Mouse (Mus musculus): ENCODE data around the gene Nt5c3.

GRCm38 (mm10) chr6:56837166-56837565 is 86.6 kb downstream of the Nt5c3 start:
- TF ChIP-seq POLR2A (IDR thresholded peaks at IDR 0.05; ENCODE audit: extremely low read depth, insufficient read depth, low read length) (no peak), CTCF (IDR thresholded peaks at IDR 0.05; ENCODE audit: low read depth, low read length) (no peak)

Measured in liver, adult 2 months (tissue).